Mouse (Mus musculus): ENCODE data around the gene Serpina3n.
"Not testable (repeated sequence)": the region's sequence is repeated elsewhere in the genome, so short reads cannot be mapped to it uniquely, and the experiment has no call there.

Serpina3n gene

DNA sequence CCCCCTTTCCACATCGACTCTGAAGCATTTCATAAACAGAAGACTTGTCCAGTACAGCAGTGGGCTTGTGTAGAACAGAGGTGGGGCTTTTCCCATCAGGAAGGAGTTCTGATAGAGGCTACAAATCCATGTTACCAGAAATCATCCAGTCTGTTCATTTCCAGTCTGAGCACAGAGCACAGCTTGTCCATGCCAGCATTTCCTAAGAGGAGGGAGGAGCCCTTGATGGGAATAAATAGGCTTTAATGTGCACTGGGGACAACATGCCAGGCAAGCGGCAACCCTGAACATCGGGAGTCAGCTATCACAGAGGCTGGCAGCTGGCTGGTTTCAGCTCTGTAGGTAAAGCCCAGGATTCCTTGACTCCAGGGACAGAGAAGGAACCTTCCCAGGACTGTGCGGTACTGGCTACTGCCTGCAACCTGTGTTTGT is at the start of gene Serpina3n:
Gene Serpina3n, plus strand, starts transcription at position 276 of the 432 bp plus-strand sequence.
- DNase-seq, result no peak

DNA sequence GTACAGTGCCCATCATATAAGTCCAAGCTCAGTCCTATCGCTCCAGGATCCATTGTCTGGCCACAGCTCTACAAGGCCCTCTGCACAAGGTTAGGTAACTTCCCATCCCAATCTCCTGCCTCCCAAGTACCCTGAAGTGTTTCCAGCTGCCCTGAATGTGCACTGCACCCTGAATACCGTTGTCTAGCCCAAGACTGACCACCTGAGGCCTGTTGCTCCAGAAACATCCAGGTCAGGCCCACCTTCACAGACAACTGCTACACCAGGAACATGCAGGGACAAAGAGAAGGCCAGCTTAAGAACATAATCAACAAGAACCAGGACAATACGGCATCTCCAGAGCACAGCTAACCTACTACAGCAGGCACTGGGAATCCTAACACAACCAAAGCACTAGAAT is 36.5 kb upstream of the Serpina3n start:
- no peak for DNase-seq

DNA sequence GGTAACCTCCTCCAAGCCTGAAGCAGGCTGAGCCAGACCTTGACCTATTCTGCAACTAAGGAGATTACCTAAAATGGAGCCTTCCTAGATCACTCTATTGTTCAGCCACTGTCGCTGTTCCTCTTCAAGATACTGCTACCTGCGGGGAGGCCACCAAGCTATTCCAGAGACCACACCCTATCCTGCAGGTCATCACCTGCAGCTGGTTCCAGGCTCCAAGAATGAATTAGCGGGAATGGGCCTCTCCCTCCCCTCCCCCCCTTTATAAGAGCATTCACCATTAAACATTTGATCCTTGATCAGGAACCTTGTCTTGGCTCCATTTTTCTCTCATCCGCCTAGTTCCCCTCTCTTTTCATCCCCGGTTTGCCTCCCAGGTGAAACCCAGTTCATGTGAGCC is 29.4 kb upstream of the Serpina3n start:
- not testable (repeated sequence) for DNase-seq

DNA sequence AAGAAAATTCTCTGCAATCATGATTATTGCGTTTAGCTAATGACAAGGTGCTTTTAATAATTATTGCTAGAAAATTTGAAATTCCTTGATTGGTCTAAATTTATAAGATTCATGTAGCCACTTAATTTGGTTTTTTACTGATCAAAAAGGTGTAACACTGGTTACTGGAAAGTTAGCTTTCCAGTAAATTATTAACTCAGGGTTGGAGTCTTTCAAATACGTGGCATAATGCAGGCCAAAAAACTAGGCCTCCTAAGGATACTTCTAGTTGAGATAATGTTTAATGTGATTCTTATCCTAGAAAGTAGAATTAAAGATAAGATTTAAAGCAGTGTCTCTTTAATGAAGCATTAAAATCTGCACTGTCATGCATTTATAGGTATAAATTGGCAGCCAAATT is 28.2 kb upstream of the Serpina3n start:
- not testable (repeated sequence) for DNase-seq

DNA sequence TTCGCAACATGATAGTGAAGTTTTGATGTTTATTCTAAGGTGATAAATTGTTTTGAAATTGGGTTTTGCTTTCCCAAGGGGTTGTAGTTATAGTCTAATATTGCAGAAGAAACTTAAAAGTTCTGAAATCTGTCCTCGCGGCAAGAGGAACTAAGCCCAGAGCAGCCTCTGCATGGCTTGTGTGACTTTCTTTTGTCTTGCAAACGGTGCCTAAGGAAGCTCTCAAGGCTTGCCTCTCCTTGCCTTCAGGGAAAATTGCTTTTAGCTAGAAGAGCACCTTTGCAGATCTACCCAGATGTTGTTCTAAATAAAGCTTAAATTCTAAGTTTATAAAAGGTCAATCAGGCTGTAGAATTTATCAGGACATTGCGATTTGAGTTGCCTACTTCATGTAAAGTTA is 27.7 kb upstream of the Serpina3n start:
- not testable (repeated sequence) for DNase-seq

DNA sequence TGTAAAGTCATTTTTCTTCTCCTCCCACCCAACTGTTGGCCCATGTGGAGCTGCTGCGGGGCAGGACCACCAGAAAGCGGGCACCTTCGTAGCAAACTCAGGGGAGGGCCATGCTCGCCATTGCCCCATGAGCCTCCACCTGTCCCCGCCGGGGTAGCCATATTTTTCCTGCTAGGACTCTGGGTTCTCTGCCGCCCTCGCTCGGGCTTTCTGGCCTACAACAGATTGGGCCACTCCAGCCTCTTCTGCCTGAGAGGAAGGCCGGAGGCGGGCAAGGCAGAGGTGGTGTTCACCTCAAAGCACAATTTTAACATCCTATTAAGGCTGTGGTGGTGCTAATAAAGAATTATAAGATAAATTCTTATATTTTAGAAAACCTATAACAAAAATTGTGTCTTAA is 26.7 kb upstream of the Serpina3n start:
- no peak for DNase-seq

DNA sequence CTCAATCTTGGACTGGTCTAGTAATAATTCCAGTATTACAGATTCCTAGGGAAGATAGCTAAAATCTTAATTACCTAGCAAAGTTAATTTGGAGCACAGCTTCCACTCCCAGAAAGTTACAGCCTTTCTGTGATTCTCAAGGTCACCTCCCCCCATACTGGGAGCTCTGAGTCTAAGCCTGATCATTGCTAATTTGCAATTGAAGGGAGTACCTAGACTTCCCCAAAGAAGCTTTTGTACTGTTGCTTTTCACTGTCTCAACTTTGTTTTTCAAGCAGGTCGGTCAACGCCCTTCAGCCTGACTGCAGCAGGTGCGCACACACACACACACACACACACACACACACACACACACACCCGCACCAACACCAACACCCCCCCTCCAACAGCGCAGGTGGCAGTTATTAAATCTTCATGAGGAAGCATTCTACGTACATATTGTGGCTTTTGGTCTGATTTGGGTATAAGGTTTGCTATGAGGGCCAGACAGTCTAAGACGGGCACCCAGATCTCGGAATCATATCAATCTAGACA is 25.4 kb upstream of the Serpina3n start:
- not testable (repeated sequence) for DNase-seq

DNA sequence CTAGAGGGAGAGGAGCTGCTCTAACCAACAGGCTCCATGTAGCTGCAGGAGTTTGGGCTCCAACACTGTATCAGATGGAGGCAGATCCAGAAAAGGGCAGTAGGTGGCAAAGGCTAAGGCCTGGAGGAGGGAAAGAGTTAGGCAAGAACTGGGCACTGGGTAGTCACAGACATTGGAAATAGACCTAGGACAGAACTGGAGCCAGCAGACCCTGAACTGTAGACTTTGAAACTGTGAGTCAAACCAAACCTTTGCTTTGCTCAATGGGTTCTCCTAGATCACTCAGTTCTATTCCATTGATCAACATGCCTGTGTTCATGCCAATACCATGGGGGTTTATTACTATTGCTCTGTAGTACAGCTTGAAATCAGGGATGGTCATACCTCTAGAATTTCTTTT is 20.5 kb upstream of the Serpina3n start:
- not testable (repeated sequence) for DNase-seq

DNA sequence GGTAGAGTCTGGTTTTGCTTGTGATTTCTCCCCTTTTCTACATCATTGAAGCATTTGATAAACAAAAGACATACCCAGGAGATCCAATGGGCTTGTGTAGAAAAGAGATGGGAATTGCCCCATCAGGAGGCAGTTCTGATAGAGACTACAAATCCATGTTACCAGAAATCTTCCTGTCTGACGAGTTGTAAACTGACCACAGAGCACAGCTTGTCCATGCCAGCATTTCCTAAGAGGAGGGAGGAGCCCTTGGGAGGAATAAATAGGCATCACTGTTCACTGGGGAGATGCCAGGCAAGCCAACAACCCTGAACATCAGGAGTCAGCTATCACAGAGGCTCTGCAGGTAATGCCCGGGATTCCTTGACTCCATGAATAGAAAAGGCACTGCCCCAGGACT is 19.7 kb upstream of the Serpina3n start:
- not testable (repeated sequence) for DNase-seq

DNA sequence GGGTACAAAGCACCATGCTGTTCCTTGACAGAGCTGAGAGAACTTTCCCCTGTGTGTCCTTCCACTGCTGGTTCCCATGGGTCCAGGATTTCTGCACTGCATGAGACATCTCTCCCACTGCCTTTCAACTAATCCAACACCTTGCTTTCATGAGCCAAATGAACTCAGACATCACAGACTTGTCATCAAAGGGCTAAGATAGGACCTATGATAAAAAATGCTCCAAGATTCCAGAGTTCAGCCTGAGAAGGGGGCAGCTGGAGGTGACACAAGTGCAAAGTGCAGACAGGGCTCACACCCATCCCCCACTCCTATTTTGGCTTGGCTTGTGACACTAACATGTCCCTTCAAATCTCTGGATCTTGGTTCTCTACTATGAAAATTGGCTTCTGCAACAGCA is 18.1 kb upstream of the Serpina3n start:
- no peak for DNase-seq

DNA sequence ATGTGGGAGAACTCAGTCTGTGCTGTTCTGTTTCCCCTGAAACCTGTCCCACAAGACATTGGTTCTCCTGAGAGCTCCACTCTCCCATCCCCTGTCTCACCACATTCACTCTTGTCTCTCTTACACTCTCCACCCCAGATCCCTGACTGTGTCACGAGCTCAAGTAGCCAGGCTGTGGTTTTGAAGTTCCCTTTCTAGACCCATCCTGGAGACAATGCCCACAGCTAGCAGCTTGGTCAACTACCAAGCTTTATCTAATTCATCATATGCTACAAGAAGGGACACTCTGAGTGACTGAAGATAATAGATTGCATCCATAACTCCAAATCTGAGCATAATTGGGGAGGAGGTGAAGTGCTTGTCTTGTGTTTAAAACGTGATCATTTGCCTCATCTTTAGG is 15.5 kb upstream of the Serpina3n start:
- not testable (repeated sequence) for DNase-seq

DNA sequence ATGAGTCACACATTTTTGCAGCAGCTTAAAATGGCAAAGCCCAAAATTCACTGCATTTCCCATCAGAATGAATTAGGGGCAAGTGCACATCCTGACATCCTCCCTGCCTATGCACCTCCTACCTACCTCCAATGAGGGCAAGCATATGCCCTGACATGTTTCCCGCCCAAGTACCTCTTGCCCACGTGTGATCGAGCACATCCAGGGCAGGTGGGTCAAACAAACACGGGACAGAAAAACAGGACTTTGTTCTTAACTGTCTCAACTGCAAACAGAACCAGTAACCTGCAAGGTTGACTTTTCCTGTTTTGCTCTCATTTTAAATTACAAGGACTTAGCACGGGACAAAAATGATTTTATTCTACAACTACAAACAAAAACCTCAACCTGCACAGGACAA is 2.6 kb upstream of the Serpina3n start:
- DNase-seq, result no peak

DNA sequence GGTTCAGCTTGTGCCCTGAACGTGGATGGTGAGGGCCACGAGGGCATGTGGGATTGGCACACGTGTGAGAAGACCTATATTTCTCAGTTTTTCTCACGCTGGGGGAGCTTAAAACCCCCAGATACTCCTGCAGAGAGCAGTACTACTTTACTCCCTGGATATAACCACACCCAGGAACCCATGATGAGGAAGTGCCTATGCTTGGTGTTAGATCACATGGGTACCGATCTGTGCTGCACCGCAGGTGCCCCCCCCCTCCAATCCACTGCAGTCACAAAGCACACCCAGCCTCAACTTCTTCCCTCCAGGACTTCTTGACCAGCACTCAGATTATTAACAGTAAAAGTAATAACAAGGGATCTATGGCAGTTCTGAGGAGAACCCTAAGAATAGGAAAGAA is 6.0 kb downstream of the Serpina3n start:
- no peak for DNase-seq

DNA sequence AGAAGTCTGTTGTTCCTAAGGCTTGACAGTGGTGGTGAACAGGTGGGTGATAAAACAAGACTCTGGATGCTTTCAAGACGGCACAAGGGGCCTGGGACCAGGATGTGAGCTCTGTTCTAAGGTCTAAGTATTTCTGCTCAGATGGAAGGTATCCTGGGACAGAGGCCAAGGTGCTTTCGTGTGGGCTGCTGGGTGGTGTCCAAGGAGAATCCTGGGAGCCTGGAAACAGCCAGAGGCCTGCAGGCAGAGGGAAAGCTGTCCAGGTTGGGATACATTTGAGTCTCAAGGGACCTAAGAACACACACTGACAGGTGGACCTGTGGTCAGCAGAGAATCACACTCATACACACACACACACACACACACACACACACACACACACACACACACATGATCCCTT is 8.0 kb downstream of the Serpina3n start:
- DNase-seq, result peak in 1 of 2 experiments; percentile 17

DNA sequence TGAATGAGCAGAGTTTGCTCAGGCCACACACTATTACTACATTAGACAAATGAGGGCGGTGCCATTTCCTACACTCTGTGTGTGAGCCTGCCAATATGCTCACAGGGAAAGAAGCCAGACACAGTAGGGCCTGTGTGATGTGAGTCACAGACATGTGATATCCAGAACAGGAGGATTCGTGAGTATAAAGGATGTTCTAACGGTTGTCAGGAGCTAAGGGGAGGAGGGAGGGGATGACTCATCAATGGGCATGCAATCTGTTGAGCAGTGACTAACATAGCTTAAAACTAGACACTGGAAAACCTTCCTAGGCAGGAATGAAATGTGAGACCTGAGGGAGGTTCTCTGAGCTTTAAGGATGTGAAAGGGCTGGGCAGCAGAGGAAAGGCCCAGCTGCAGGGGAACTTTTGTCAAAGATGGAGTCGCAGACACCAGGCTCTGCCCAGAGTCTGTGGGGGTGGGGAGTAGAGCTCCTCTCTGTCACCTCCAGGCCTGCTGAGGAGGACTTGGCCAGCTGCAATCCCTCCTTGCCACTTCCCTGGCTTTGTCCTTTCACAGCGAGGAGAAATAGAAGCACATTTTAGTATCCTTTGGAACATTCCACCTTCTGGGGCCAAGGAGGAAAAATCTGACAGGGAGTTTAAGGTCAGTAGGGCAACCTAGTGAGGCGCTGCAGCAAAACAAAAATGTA is 9.2 kb downstream of the Serpina3n start:
- peak; percentile 59 to 63 for DNase-seq

DNA sequence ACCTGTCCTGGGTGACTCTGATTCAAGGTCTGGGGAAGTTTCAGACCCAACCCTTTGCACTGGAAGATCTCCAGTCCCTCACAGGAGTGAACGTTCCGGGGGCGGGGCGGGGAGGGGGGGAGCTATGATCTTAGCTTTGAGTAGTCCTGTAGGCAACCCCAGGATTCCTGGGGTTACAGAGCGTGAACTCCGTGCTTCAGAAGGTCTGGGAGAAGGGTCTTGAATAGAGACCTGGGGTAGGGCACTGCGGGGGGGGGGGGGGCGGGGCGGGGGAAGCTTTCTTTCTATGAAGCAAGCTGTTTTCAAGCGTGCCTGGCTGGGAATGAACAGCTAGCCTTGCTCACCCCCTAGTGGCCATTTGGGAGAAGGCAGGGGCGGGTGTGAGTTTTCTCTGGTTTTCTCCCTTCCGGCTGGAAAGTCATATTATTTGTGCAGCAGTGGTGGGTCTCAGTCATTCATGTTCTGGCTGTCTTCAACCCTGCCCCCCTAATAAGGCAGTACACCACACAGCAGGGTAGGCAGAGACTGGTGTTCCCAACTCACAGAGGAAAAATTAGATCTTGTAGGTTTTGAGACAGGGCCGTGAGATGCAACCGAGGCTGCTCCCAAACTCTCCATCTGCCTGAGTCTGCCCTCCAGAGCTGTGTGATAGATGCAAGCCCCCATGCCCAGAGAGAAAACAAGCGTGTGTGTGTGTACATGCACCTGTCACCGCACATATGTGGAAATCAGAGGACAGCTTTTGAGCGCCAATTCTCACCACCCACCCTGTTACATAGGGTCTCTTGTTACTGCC is 12.0 kb downstream of the Serpina3n start:
- DNase-seq, result peak; percentile 94 to 97

DNA sequence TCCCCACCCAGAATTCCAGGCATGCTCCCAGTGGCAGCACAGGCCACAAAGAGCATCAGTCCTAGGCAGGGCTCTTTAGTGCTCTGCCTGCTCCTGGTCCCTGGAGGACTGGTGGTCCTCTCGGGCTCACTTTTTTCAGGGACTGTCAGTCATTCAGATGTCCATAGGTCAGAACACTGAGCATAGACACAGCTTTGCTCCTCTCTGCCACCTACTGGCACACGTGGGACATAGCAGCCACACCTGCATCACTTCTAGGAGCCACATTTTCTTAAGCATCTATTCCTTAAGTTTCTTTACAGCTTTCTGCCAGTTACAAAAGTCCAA is 12.6 kb downstream of the Serpina3n start:
- DNase-seq, result peak; percentile 22 to 36

DNA sequence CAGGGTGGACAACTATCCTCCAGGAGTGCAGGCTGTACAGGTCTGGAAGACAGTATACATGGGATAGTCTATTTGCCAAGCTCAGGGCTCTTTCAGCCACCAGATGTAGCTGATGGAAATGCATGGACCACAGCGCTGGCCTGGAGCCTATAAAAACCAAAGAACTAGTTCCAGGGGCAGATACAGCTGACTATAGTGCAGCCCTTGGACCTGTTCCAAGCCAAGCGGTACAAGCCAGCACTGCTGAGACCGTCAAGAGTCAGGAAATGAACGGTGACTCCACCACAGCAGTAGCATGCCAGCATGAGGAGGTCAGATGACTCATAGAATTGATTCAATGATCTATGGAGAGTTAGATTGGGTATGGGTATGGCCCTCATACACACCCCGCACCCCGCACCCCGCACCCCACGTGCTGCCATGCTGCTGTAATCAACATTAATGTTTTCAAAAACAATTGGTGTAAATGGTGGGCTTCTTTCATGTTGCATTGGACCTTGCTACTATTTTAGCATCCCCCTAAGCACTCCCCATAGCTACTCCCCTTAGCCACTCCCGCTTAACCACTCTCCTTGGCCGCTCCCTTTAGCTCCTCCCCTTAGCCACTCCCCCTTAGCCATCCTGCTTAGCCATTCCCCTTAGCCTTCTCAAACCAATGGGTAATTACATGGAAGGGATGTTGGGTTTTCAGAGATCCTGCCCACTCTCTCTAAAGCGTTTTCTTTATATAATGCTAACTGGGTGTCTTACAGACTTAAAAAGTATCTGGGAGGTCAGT is 16.3 kb downstream of the Serpina3n start:
- DNase-seq, result peak; percentile 37 to 38

DNA sequence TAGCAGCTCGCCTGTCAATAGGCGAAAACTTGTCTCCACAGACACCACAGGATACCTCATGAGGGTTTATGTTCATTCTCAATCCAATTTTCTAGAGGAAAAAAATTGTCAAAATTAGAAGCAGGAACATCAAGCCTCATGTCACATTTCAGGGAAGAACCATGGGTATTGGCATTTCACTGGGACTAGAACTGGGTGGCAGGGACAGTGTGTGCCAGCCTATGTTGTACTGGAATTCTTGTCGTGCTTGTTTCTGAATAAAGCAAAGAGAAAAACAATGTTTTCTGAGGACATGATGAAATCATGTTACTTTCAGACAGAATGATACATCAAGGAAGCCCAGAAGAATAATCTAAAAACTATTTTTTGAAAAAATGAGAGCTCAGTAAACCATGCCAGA is 19.1 kb downstream of the Serpina3n start:
- no peak for DNase-seq

DNA sequence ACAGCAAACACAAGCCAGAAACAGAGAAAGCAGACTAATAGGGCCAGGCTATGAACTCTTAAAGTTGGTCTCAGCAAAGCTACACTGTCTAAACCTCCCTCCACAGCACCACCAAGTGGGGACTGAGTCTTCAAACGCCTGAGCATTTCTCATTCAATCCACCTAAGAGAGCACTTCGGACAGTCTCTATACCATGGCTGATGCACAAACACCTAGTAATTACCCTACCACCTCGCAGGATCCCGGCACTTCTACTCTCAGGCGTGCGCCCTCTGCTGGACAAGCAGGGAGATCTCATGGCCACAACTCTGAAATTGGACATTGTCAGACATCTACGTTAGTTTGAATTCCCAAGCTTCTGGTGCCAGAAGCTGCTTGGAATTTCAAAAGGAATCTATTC is 20.4 kb downstream of the Serpina3n start:
- DNase-seq, result peak; percentile 60 to 62

DNA sequence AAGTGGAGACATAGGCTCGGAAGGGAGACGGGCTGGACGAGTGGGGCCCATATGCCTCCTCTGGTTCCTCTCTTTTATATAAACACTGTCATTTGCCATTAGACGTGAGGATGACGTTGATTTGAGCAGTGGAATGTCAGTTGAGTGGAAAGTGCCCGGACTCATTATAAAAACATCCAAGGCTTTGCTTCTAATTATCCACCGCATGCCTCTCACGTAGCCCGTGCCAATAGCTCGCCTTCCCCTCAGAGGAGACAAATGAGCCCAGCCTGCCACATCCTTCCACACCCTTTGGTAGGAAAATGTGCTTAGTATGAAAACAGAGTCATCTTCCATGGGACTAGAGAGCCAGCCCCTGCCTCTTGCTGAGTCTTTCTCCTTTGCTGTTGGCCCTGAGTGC is 24.8 kb downstream of the Serpina3n start:
- no peak for DNase-seq

DNA sequence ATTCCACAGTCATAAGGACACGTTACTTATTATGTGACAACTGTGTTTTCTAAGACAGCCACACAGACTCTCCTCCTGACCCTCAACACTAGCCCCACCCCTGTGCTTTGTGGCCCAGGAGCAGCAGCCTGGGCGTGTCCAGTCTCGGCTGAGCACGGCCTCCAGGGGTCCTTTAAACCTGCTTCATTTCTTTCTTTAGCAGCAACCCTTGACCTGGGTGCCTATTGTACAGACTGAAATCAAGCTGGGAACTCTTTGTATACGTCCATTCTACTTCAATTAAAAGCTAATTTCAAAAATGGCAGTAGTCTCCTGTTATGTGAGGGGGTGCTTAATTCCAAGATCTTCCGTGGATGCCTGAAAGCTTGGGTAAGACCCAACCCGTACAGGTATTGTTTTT is 26.7 kb downstream of the Serpina3n start:
- DNase-seq, result no peak

Data from cerebellum, postnatal 10 days (tissue).